Mouse (Mus musculus) mature B cell (primary cell): ENCODE measurements around the gene Zfp326.

Experiments used
- in situ Hi-C: fragments of 300-500 bp; cut with MboI; formaldehyde crosslinking; loops from 2 replicates; pipeline ENCODE4 v1.14.3; 2019

The Zfp326 gene

GRCm38 (mm10) chr5:105941951-105942350, 65.6 kb downstream of the Zfp326 start:
- in situ Hi-C loops, result no loop called here
